Mouse (Mus musculus) kidney, embryonic 14.5 days (tissue): ENCODE data around the gene D10Wsu102e. TPM values are rescaled to one million over a fixed set of nuclear protein-coding genes. Genes with fewer than 3 reads are reported as not detected.

Source experiments
- ATAC-seq: fragments of 200-750 bp; cut with Nextera tagmentation; 2 replicates; pipeline ENCODE4 v1.8.0; 2017; ENCODE audit warnings: moderate number of reproducible peaks, mild to moderate bottlenecking, moderate TSS enrichment, moderate library complexity; ENCODE audit not compliant: low FRiP score, low TSS enrichment
- H3K27ac ChIP-seq: fragments of 300-500 bp; sonication (generic); 2 replicates; pipeline ENCODE4 v1.5.1; 2014; ENCODE audit warnings: low read depth, mild to moderate bottlenecking, low read length, moderate library complexity, mixed read lengths
- H3K27me3 ChIP-seq: fragments of 300-500 bp; sonication (generic); 2 replicates; pipeline ENCODE4 v1.6.1; 2014; ENCODE audit warnings: mild to moderate bottlenecking, low read length; ENCODE audit not compliant: control insufficient read depth, insufficient read depth
- H3K36me3 ChIP-seq: fragments of 300-500 bp; sonication (generic); 2 replicates; pipeline ENCODE4 v1.6.1; 2014; ENCODE audit warnings: low read length, mixed read lengths; ENCODE audit not compliant: control insufficient read depth, insufficient read depth
- H3K4me1 ChIP-seq: fragments of 300-500 bp; sonication (generic); 2 replicates; pipeline ENCODE4 v1.6.1; 2014; ENCODE audit warnings: low read length, mixed read lengths; ENCODE audit not compliant: control insufficient read depth, insufficient read depth
- H3K4me2 ChIP-seq: fragments of 300-500 bp; sonication (generic); replicated peaks from 2 replicates; pipeline ENCODE4 v1.6.1; 2014; ENCODE audit warnings: low read depth, mild to moderate bottlenecking, low read length
- H3K4me3 ChIP-seq: fragments of 300-500 bp; sonication (generic); 2 replicates; pipeline ENCODE4 v1.5.1; 2014; ENCODE audit warnings: mild to moderate bottlenecking, low read length
- H3K9ac ChIP-seq: fragments of 300-500 bp; sonication (generic); 2 replicates; pipeline ENCODE4 v1.6.1; 2014; ENCODE audit warnings: low read depth, mild to moderate bottlenecking, low read length, moderate library complexity
- H3K9me3 ChIP-seq: fragments of 300-500 bp; sonication (generic); 2 replicates; pipeline ENCODE4 v1.6.1; 2016; ENCODE audit warnings: low read length; ENCODE audit not compliant: control insufficient read depth
- WGBS: fragments of 180-500 bp; shearing (Covaris S2); extraction: QIAGEN DNeasy Blood & Tissue Kit; methylation state at CpG from one replicate; pipeline ENCODE4 v1.1.7; 2014; 5-methylcytosine and 5-hydroxymethylcytosine counted together
- polyA plus RNA-seq: library from polyadenylated mRNA; unstranded; fragments of >200 nt; fragmentation: Nextera tagmentation; extraction: Ambion mirVana; gene quantifications from 2 replicates; pipeline ENCODE4 v1.2.1, GENCODE M21; 2014

The D10Wsu102e gene
- polyA plus RNA-seq, 1 experiment from 2014 or later, result 0.89 TPM

DNA sequence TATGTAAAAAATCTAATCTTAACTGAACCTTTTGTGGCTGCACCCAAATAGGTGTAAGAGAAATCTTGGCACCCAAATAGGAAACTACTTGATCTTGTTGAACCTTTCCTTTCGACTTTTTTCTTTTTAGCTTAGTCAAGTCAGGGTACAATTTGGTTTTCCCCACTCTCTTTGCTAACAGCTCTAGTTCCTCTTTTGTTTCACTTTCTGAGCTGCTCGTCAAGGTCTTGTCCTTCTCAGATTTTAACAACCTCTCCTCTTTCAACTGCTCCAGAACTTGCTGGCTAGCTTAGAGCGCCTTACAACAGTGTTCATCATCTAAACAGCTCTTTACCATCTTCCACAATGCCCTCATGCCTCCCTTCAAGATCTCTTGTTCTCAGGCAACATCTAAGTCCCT is 97.5 kb downstream of the D10Wsu102e start:
- Histone ChIP-seq H3K4me3 (no peak overlapping the region), H3K4me1 (no peaks in the 10 kb centered on the region), H3K4me2 (no peak overlapping the region), H3K27me3 (no peaks in the 10 kb centered on the region), H3K9me3 (peaks cover 22% of the 10 kb centered on the region), H3K36me3 (no peaks in the 10 kb centered on the region), H3K27ac (no peak overlapping the region), H3K9ac (no peak overlapping the region)
- ATAC-seq, result no peak
- 92% methylated on average over 3 of the region's 3 CpGs for WGBS

DNA sequence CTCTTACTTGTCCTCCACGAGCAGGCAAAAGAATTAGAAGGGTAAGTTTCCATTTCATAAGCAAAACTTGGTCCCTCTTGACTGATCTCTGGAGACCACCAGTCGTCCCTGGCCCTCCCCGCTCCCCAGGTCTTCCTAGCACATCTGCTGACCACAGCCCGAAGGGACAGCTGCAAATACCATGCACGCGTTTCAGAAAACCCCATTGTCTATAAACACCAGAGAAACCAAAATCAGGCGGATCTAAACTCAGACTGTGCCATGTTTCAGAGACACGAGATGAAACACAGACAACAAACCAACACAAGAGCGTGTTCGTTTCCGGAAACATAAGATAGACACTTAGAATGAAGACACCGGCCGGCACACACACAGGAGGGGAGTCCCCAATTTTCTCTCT is 115.2 kb downstream of the D10Wsu102e start:
- ATAC-seq, result no peak
- Histone ChIP-seq H3K36me3 (no peaks in the 10 kb centered on the region), H3K4me2 (no peak overlapping the region), H3K9me3 (peaks cover 4% of the 10 kb centered on the region; the same call in 1 of the 2 replicates), H3K27me3 (no peaks in the 10 kb centered on the region), H3K27ac (no peak overlapping the region), H3K4me1 (no peaks in the 10 kb centered on the region), H3K9ac (no peak overlapping the region), H3K4me3 (no peak overlapping the region)
- 93% methylated on average over 13 of the region's 13 CpGs for WGBS

DNA sequence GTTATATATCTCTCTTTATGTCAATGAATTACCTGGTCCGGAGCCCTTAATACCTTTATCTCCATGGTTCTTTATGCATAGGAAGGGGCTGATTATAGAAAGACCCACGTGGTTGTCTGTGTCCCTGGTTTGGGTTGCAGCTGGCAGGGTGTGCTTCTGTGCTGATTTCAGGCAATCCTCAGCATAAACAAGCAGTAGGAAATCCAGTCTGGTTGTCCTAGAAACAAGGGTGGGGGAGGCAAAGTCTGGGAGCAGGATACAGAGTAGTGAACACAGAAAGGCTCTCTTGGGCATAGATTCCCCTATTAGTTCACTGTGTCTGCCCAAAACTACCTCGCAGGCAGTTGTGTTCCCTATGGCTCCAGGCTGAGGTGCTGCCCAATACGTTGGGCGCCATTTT is 117.3 kb downstream of the D10Wsu102e start:
- ATAC-seq, result no peak
- H3K36me3 ChIP-seq, result no peaks in the 10 kb centered on the region
- H3K4me3 ChIP-seq, result no peak overlapping the region
- H3K27me3 ChIP-seq, result no peaks in the 10 kb centered on the region
- H3K9me3 ChIP-seq, result peaks cover 4% of the 10 kb centered on the region; the same call in 1 of the 2 replicates
- no peak overlapping the region for H3K27ac ChIP-seq
- H3K4me1 ChIP-seq, result no peaks in the 10 kb centered on the region
- no peak overlapping the region for H3K4me2 ChIP-seq
- 88% methylated on average over 5 of the region's 5 CpGs for WGBS
- no peak overlapping the region for H3K9ac ChIP-seq

DNA sequence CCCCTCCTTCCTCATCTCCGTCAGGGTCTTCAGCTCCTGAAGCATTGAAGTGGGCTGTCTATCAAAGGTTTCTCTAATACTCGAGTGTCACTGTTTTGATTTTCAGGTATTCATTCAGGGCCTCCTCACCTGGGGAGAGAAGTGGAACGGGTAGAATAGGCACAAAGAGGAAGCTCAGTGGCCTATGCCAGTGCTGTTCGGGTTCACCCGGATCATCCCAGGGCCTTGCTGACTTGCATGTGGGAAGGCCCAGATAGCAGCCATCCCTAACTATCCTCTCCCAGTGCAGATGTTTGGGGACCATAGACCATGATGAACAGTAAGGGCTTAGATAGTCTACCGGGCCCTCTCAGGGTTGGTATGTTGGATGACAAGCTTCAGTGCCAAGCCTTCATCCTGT is 130.5 kb downstream of the D10Wsu102e start:
- WGBS, result 90% methylated on average over 6 of the region's 6 CpGs
- H3K4me1 ChIP-seq, result no peaks in the 10 kb centered on the region
- no peak overlapping the region for H3K4me2 ChIP-seq
- H3K9me3 ChIP-seq, result no peaks in the 10 kb centered on the region
- no peaks in the 10 kb centered on the region for H3K36me3 ChIP-seq
- H3K27me3 ChIP-seq, result no peaks in the 10 kb centered on the region
- no peak overlapping the region for H3K9ac ChIP-seq
- no peak for ATAC-seq
- H3K4me3 ChIP-seq, result no peak overlapping the region
- H3K27ac ChIP-seq, result no peak overlapping the region

DNA sequence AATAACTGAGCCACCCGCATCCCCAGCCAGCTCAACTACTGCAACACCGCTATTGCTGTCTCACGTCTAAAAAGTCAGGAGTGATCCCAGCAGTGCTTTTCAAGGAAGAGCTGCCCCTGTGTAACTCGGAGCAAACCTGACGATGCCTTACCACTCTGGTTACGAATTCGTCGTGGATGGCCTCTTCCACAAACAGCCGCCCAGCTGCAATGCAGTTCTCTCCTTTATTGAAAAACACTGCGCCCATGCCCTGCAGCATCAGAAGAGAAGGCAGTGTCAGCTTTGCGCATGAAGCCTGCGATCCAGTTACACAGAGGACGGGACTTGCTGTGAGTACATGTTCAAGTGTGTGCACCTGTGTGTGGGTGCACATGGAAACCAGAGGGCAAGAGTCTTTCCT is 137.3 kb downstream of the D10Wsu102e start:
- no peak overlapping the region for H3K4me2 ChIP-seq
- 67% methylated on average over 13 of the region's 13 CpGs for WGBS
- H3K9ac ChIP-seq, result no peak overlapping the region
- no peaks in the 10 kb centered on the region for H3K27me3 ChIP-seq
- H3K36me3 ChIP-seq, result no peaks in the 10 kb centered on the region
- H3K9me3 ChIP-seq, result no peaks in the 10 kb centered on the region
- H3K27ac ChIP-seq, result no peak overlapping the region
- ATAC-seq, result no peak
- H3K4me1 ChIP-seq, result no peaks in the 10 kb centered on the region
- no peak overlapping the region for H3K4me3 ChIP-seq

DNA sequence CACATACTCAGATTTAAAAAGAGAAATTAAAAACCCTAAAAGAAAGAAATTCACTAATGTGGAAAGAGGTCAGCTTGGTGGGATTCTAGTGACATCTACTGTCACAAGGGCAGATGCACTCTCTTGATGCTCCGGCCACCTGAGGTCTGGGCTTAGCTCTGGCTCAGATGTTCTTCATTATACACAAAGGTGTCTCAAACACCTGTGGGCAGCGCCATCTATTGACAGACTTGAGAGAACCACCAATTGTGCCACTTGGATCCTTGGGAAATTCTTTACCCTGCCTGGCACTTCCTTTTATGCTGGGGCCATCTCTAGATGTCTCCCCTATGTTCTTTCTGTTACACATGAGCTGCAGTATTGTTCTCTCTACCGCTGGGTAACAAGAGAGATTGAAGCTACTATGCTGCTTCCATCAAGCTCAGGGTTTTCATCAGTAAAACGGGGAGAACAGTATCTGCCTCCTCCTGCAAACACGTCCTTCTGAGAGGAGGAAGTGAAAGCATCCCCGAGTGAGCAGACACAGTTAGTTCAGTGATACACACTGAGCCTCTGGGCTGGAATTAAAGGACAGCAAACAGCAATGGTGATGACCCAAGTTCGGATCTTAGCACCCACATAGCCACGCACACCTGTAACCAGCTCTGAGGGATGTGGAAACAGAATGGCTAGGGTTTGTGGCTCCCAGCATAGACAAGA is 149.1 kb downstream of the D10Wsu102e start:
- Histone ChIP-seq H3K9ac (no peak overlapping the region), H3K4me3 (no peak overlapping the region), H3K9me3 (no peaks in the 10 kb centered on the region), H3K36me3 (no peaks in the 10 kb centered on the region), H3K27ac (no peak overlapping the region), H3K4me2 (no peak overlapping the region), H3K27me3 (no peaks in the 10 kb centered on the region), H3K4me1 (no peaks in the 10 kb centered on the region)
- no peak for ATAC-seq
- WGBS, result 69% methylated on average over 8 of the region's 8 CpGs

DNA sequence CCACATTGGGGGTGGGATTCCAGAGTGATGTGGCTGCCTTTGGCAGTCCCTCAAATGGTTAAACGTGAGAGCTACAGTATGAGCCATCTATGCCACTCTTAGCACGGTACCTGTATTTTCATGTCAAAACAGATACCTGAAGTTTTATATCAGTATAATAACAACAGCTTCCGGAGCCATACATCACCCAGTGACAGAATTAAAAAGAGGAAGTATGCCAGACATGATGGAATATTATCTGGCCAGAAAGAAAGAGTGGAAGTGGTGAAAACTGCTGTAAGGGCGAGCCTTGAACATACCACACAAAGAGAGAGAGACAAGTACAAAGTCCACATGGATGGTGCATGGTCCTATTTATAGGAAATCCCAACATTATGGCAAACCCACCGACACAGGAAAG is 151.3 kb downstream of the D10Wsu102e start:
- Histone ChIP-seq H3K27ac (no peak overlapping the region), H3K4me1 (no peaks in the 10 kb centered on the region), H3K36me3 (no peaks in the 10 kb centered on the region), H3K9me3 (no peaks in the 10 kb centered on the region), H3K27me3 (no peaks in the 10 kb centered on the region), H3K4me2 (no peak overlapping the region), H3K9ac (no peak overlapping the region), H3K4me3 (no peak overlapping the region)
- no peak for ATAC-seq
- whole genome bisulfite sequencing, result 77% methylated on average over 5 of the region's 5 CpGs

- H3K4me3 ChIP-seq, result no peak overlapping the region
- H3K36me3 ChIP-seq, result no peaks in the 10 kb centered on the region
- no peak overlapping the region for H3K27ac ChIP-seq
- no peaks in the 10 kb centered on the region for H3K9me3 ChIP-seq
- WGBS, result 76% methylated on average over 8 of the region's 8 CpGs
- no peaks in the 10 kb centered on the region for H3K27me3 ChIP-seq
- ATAC-seq, result no peak
- H3K4me2 ChIP-seq, result no peak overlapping the region
- no peaks in the 10 kb centered on the region for H3K4me1 ChIP-seq
- H3K9ac ChIP-seq, result no peak overlapping the region
Observed at GRCm38 (mm10) chr10:83513736-83514135, 153.7 kb downstream of the D10Wsu102e start.

DNA sequence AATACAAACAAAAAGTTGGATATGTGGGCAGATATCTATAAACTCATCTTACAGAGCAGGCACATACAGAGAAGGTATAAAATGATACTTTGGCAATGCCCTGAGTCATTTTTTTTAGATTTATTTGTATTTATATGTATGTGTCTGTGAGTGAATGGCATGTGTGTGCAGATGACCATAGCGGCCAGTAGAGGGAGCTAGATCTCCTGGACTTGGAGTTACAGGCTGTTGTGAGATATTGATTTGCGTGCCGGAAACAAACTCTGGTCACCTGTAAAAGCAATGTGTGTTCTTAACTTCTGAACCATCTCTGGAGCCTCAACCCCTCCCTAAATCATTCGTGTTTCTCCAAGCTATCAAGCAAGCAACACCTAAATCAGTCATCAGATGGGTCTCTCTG is 161.0 kb downstream of the D10Wsu102e start:
- no peak for ATAC-seq
- Histone ChIP-seq H3K4me1 (no peaks in the 10 kb centered on the region), H3K9ac (no peak overlapping the region), H3K27me3 (no peaks in the 10 kb centered on the region), H3K4me2 (no peak overlapping the region), H3K27ac (no peak overlapping the region), H3K36me3 (no peaks in the 10 kb centered on the region), H3K4me3 (no peak overlapping the region), H3K9me3 (peaks cover 2% of the 10 kb centered on the region; the same call in 1 of the 2 replicates)
- 79% methylated on average over 4 of the region's 4 CpGs for WGBS
